Mouse (Mus musculus): ENCODE measurements around the gene Grik3.

GRCm38 (mm10) chr4:125525266-125525665 lies 34.8 kb downstream of the Grik3 start:
- TF ChIP-seq CTCF (IDR thresholded peaks at IDR 0.05; ENCODE audit: low read depth) (no peak), EP300 (IDR thresholded peaks at IDR 0.05; ENCODE audit: low read depth) (no peak)
